Mouse (Mus musculus) gastrocnemius, postnatal 10 days (tissue): Measurements from ENCODE around the gene Dsel. TPM values are rescaled to one million over a fixed set of nuclear protein-coding genes. Genes with fewer than 3 reads are reported as not detected.

ENCODE experiments used
- DNase-seq: peaks from one replicate; pipeline ENCODE4 v3.0.0; 2021; ENCODE audit warnings: mixed read lengths
- long read RNA-seq, 2 experiments: library from polyadenylated mRNA; stranded (forward); transcript quantifications; one replicate each; pipeline ENCODE4 v2.0.0; 2021
- total RNA-seq, 2 experiments: library from RNA; stranded (reverse); gene quantifications; 2 replicates each; pipeline ENCODE4 v1.2.3; 2021

The Dsel gene
- total RNA-seq: 10 to 100 TPM; 12.1 to 17.9 TPM
- long read RNA-seq, experiment 1, full-length matches to known transcripts: 1 of 5 reads
- long read RNA-seq, experiment 1, partial matches to known transcripts: 0 of 5 reads
- long read RNA-seq, experiment 1, other reads (novel, unspliced or antisense): 4 of 5 reads
- long read RNA-seq, experiment 2, full-length matches to known transcripts: 1 of 5 reads
- long read RNA-seq, experiment 2, partial matches to known transcripts: 0 of 5 reads
- long read RNA-seq, experiment 2, other reads (novel, unspliced or antisense): 4 of 5 reads

DNA sequence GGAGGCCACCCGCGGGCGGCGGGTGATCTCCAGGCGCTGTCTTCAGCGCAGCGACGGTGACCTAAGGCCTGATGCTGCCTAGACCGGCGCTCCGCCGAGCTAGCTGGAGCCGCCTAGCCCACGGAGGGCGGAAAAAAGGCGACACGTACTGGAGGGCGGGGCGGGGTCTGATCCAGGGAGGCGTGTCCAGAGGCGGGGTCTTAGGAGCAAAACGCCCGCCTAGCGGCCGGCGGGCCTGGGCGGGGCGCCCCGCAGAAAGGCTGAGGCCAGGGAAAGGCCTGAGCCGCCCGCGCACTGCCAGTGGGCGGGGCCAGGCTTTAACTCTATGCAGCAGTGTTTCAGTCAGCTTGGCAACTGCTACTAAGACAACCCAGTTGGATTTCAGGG lies at the start of gene Dsel:
Gene Dsel, minus strand, starts transcription at position 140 of the 387 bp plus-strand sequence.
- DNase-seq: peak; percentile 96

DNA sequence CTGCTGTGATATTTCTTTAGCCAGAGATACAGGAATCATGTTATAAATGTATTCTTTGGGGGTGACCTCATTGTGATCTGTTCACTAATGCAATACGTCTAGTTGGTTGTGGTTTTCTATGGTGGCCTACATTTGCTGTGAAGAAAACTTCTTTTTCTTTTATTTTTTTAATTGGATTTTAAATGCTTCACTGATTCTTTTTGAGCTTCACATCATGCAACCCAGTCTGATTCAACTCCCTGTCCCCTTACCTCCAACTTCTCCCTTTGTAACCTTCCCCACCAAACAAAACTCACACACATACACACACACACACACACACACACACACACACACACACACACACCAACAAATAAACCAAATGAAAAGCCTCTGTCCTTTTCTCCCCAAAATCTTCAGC lies 46.7 kb upstream of the Dsel start:
- DNase-seq: no peak

DNA sequence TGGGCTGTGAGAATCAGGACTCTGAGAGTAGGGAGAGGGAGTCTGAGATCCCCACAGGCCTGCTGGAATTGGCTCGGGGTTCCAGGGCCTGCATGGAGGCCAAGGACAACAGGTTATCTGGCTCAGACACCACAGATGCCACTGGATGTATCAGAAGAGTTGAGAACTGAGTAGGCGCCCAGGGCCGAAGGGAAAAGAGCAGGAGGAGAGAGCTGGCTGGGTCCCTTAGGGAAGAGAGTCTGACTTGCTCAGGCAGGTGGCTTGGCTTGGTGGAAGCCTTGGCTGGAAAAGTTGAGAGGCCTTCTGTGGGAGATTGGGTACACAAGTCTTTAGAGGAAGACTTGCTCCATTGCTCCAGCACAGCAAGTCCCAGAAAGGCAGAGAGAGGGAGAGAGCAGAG lies 18.6 kb upstream of the Dsel start:
- no peak for DNase-seq

DNA sequence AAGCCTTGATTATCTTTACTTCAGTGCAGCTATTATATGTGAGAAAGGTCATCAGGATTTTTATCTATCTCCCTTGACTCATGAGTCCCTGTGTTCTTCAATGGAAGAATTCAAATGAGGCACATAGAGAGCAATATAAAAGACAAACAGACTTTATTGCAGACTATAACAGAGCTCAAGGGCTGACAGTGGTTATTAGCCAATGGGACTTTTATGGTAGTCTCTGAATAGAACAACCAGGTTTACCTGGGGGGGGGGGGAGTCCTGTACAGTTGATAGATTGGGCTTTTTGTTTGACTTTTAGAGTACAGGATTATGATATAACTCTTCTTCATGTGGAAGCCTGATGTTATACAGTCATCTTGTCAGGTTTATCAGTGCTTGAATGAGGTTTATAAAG lies 11.1 kb upstream of the Dsel start:
- DNase-seq: no peak

DNA sequence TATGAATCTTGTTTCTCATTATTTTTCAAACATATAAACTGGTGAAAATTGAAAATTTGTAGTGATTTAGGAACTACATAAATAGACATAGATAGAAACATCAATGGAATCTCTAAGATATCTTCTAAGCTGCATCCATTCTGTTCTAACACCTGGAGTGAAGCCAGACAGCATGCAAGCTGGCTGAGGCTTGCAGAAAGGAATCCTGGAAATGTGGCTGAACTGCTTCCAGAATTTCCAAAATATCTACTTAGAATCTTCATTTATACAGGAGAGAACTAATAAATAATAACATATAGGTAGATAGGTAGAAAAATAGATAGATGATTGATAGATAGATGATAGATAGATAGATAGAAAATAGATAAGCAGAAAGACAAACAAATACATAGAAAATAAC lies 8.5 kb upstream of the Dsel start:
- DNase-seq: no peak

DNA sequence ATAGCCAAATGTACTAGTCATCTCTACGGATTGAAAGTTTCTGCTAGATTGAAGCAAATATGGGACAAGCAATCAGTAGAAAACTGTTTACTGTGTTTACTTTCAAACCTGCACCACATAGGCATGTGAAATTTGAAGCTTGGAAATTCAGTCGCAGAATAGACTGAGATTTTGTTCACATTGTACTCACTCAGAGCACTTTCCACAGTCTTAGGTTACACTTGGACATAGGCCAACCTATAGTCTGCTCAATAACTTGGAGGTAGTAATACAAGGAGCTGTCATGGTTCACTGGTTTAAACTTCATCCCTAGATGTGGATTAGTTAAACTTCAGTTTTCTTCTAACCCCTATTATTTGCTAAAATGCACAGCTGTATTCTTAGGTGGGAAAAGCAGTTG lies 749 bp upstream of the Dsel start:
- DNase-seq: no peak

DNA sequence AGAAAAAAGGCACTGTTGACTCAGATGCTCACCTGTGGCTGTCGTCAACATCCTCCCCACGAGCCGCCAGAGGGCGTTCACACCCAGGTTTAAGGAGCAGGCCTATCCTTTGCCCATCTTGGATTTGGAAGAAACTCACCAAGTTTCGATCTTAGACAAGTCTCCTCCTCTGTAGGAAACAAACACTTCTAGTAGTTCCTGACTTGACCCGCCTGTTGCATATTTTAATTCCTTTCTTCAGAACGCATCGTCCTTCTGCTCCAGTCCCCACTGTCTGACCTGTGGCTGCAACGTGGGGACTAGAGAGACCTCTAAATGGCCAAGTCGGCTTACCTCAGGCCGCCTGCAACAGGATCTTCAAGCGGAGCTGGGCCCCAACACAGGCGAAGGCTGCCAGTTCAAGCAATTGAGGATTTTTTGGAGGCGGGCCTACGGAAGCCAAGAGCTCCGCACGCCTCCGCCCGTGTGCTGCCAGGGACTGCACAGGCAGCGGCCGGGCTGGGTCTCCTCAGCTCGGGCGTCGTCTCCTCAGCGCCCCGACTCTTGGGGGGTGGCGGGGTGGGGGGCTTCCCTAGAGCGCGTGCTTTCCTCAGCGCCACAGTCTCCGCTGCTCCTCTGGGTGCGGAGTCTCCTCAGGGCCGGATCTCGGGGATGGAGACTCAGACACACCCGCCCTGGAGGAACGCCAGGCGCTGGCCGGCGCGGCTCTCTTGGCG lies 497 bp downstream of the Dsel start:
- peak; percentile 62 for DNase-seq

DNA sequence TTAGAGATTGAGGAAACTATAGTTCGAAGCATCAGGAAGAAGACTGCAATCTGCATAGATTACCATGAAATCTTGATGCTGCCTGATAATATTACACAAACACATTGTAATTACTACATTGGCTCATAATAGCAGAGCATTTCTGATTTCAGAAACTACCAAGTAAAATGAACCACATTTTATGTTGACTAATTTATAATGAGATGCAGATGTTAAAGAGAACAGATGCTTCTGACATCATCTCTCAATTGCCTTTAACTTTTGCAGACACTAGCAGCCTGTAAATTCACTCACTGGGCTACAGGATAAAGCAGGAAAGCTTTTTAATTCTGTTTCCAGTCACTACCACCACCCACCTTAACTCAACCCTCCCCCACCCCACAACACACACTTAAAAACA lies 6.9 kb downstream of the Dsel start:
- DNase-seq: no peak

DNA sequence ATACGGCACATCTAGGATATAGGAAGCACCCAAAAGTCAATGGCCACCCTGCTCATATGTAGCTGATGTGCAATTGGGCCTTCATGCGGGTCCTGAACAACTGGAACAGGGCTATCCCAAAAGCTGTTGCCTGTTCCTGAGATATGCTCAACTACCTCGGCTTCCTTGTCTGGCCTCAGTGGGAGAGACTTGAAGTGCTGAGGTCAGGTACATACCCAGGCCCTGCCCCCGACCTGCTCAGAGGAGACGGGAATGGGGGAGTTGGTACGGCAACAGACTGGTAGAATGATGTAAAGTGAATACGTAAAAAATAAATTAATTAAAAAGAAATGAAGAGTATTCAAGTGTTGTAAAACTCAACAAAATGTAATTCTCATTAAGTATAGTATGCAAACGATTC lies 12.3 kb downstream of the Dsel start:
- no peak for DNase-seq

DNA sequence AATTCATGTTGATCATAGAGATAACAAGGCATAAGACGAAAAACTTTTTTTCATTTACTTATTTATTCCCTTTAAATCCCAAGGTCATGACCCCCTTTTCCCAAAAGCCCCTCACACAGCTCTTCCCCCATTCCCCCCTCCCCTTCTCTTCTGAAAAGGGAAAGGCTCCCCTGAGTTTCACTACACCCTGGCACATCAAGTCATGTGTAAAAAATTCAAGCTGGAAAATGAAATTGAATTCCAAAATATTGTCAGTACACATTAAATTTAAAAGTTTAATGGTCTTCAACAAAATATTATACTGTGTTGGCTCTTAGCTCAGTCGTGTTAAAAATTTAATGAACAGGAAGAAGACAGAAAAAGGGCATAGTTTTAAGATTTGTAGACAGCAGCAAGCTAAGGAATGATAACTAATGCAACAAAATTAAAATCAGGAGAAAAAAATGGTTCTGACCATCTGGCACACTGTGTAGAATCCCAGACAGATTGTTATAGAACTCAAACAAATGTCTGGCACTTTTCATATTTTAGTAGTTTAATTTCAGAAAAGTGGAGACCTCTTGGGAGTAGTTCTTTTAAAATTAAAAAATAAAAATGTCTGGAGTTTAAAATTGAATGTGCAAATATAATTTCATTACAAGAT lies 31.0 kb downstream of the Dsel start:
- DNase-seq: no peak
